Mouse (Mus musculus): ENCODE results near the gene Tgm1.

DNA sequence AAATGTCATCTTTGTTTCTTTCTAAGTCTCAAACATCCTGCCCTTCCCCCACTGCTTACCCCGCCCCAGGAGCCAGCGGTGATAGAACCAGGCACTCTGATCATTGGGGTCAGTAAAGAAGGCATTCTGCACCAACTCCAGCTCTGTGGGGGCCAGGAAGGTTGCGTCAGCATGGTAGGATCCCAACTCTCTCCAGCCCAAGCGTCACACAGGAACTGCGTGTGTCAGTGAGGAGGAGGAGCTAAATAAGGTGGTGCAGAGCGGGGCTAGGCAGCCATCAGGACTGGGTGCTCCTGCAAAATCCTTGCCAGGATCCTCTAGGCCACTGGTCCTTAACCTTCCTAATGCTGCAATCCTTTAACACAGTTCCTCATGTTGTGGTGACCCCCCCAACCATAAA lies 6.0 kb upstream of the Tgm1 start:
- no peak for TF ChIP-seq CTCF (conservative IDR thresholded peaks at IDR 0.05; ENCODE audit: low read length)
- no peak for TF ChIP-seq POU5F1 (IDR thresholded peaks at IDR 0.05; ENCODE audit: borderline replicate concordance, low read length)
- no peak for TF ChIP-seq NANOG (IDR thresholded peaks at IDR 0.05; ENCODE audit: borderline replicate concordance, low read length)

Data from E14TG2a.4 (cell line).